Mouse (Mus musculus) MEL (cell line): ENCODE results near the gene Kpna2. TPM values are rescaled to one million over a fixed set of nuclear protein-coding genes. Genes with fewer than 3 reads are reported as not detected.

Experiments used
- DNase-seq: peaks from one replicate; pipeline ENCODE4 v3.0.0; 2011; ENCODE audit warnings: low read depth, low spot score
- H3K27ac ChIP-seq: 2 replicates; pipeline ENCODE4 v1.5.1; 2012; ENCODE audit warnings: low read depth, mild to moderate bottlenecking, control low read depth, low read length, moderate library complexity; ENCODE audit not compliant: control insufficient read depth
- H3K27me3 ChIP-seq, 2 experiments: fragments of 150-350 bp in 1 of 2; sonication (generic) in 1 of 2; 2 replicates each; pipeline ENCODE4 v1.6.1; 2012; ENCODE audit warnings: low read length in 2 of 2, mild to moderate bottlenecking in 2 of 2, improper control_type of control experiment in 1 of 2, moderate library complexity in 1 of 2; ENCODE audit not compliant: insufficient read depth in 2 of 2, control insufficient read depth in 1 of 2
- H3K36me3 ChIP-seq, 2 experiments: 2 replicates each; pipeline ENCODE4 v1.6.1; 2012 to 2014; ENCODE audit warnings: low read length in 2 of 2, improper control_type of control experiment in 1 of 2, inconsistent platforms in 1 of 2, mild to moderate bottlenecking in 1 of 2; ENCODE audit not compliant: insufficient read depth in 2 of 2, control insufficient read depth in 1 of 2
- H3K4me1 ChIP-seq, 2 experiments: fragments of 150-350 bp in 1 of 2; sonication (generic) in 1 of 2; 2 replicates each; pipeline ENCODE4 v1.6.1; 2012; ENCODE audit warnings: low read length in 2 of 2, improper control_type of control experiment in 1 of 2, mild to moderate bottlenecking in 1 of 2; ENCODE audit not compliant: insufficient read depth in 2 of 2, control insufficient read depth in 1 of 2
- H3K4me3 ChIP-seq, 2 experiments: fragments of 150-350 bp in 1 of 2; sonication (generic) in 1 of 2; 2 replicates each; pipeline ENCODE4 v1.5.1; 2012; ENCODE audit warnings: low read depth in 2 of 2, low read length in 2 of 2, mild to moderate bottlenecking in 2 of 2, moderate library complexity in 2 of 2, control low read depth in 1 of 2, improper control_type of control experiment in 1 of 2; ENCODE audit not compliant: control insufficient read depth in 1 of 2, insufficient read depth in 1 of 2
- H3K79me2 ChIP-seq: 2 replicates; pipeline ENCODE4 v1.6.1; 2012; ENCODE audit warnings: mild to moderate bottlenecking, low read length, moderate library complexity; ENCODE audit not compliant: control insufficient read depth, poor library complexity, insufficient read depth
- H3K9ac ChIP-seq: 2 replicates; pipeline ENCODE4 v1.6.1; 2012; ENCODE audit warnings: low read depth, mild to moderate bottlenecking, control low read depth, low read length, moderate library complexity; ENCODE audit not compliant: control insufficient read depth, poor library complexity, severe bottlenecking
- H3K9me3 ChIP-seq: fragments of 150-350 bp; sonication (generic); replicated peaks from 2 replicates; pipeline ENCODE4 v1.6.1; 2012; ENCODE audit warnings: mild to moderate bottlenecking, low read length, improper control_type of control experiment, moderate library complexity; ENCODE audit not compliant: insufficient read depth
- CHD2 ChIP-seq: IDR thresholded peaks from 2 replicates; pipeline ENCODE4 v1.6.1; 2011; ENCODE audit warnings: low read length, improper control_type of control experiment
- CTCF ChIP-seq, 3 experiments: IDR thresholded peaks in 2 of 3; conservative IDR thresholded peaks in 1 of 3; 2 replicates each; pipeline ENCODE4 v1.5.1; 2011 to 2012; ENCODE audit warnings: low read length in 3 of 3, low read depth in 2 of 3, mild to moderate bottlenecking in 2 of 3, improper control_type of control experiment in 1 of 3, inconsistent platforms in 1 of 3, mixed read lengths in 1 of 3, moderate library complexity in 1 of 3; ENCODE audit not compliant: control insufficient read depth in 1 of 3, insufficient read depth in 1 of 3, poor library complexity in 1 of 3, severe bottlenecking in 1 of 3
- E2F4 ChIP-seq: IDR thresholded peaks from 2 replicates; pipeline ENCODE4 v1.6.1; 2011; ENCODE audit warnings: low read depth, low read length, improper control_type of control experiment, borderline replicate concordance
- GABPA ChIP-seq: IDR thresholded peaks from 2 replicates; pipeline ENCODE4 v1.6.1; 2012; ENCODE audit warnings: low read depth, mild to moderate bottlenecking, inconsistent platforms, low read length, improper control_type of control experiment, moderate library complexity
- GATA1 ChIP-seq: IDR thresholded peaks from 2 replicates; pipeline ENCODE4 v1.6.1; 2011; ENCODE audit warnings: low read depth, low read length, improper control_type of control experiment
- HCFC1 ChIP-seq: IDR thresholded peaks from 2 replicates; pipeline ENCODE4 v1.6.1; 2012; ENCODE audit warnings: low read depth, mild to moderate bottlenecking, inconsistent platforms, low read length, improper control_type of control experiment, moderate library complexity
- MAFK ChIP-seq: IDR thresholded peaks from 2 replicates; pipeline ENCODE4 v1.6.1; 2011; ENCODE audit warnings: low read depth, mild to moderate bottlenecking, low read length, improper control_type of control experiment, borderline replicate concordance
- MEF2A ChIP-seq: IDR thresholded peaks from 2 replicates; pipeline ENCODE4 v1.6.1; 2014; ENCODE audit warnings: low read depth, mild to moderate bottlenecking, inconsistent platforms, low read length, improper control_type of control experiment; ENCODE audit not compliant: poor library complexity, insufficient replicate concordance, severe bottlenecking; ENCODE audit errors: extremely low read depth
- NRF1 ChIP-seq: IDR thresholded peaks from 2 replicates; pipeline ENCODE4 v1.6.1; 2014; ENCODE audit warnings: low read depth, mild to moderate bottlenecking, inconsistent platforms, low read length, improper control_type of control experiment, moderate library complexity; ENCODE audit not compliant: poor library complexity, insufficient read depth, severe bottlenecking
- RAD21 ChIP-seq: IDR thresholded peaks from 2 replicates; pipeline ENCODE4 v1.6.1; 2011; ENCODE audit warnings: mild to moderate bottlenecking, low read depth, low read length, improper control_type of control experiment
- RCOR1 ChIP-seq: IDR thresholded peaks from 2 replicates; pipeline ENCODE4 v1.6.1; 2012; ENCODE audit warnings: low read depth, mild to moderate bottlenecking, inconsistent platforms, low read length, improper control_type of control experiment
- SIN3A ChIP-seq: IDR thresholded peaks from 2 replicates; pipeline ENCODE4 v1.6.1; 2012; ENCODE audit warnings: low read length, improper control_type of control experiment, inconsistent platforms
- SMC3 ChIP-seq: IDR thresholded peaks from 2 replicates; pipeline ENCODE4 v1.6.1; 2011; ENCODE audit warnings: low read depth, low read length, improper control_type of control experiment
- USF2 ChIP-seq, 2 experiments: IDR thresholded peaks; 2 replicates each; pipeline ENCODE4 v1.6.1; 2011 to 2012; ENCODE audit warnings: improper control_type of control experiment in 2 of 2, low read length in 2 of 2, borderline replicate concordance in 1 of 2, inconsistent platforms in 1 of 2, low read depth in 1 of 2, mild to moderate bottlenecking in 1 of 2; ENCODE audit not compliant: insufficient read depth in 1 of 2
- ZNF384 ChIP-seq: IDR thresholded peaks from 2 replicates; pipeline ENCODE4 v1.6.1; 2012; ENCODE audit warnings: low read depth, mild to moderate bottlenecking, inconsistent platforms, low read length, improper control_type of control experiment
- polyA plus RNA-seq, 2 experiments: library from polyadenylated mRNA; stranded (reverse) in 1 of 2; unstranded in 1 of 2; fragments of >175 nt in 1 of 2; fragments of >200 nt in 1 of 2; gene quantifications; 2 replicates each; pipeline versions ENCODE4 v1.2.1 to v1.2.4; 2012; ENCODE audit warnings: low replicate concordance in 2 of 2, low read depth in 1 of 2; ENCODE audit not compliant: insufficient read length in 2 of 2, insufficient read depth in 1 of 2, missing spikeins in 1 of 2
- total RNA-seq: library from RNA; depleted of rRNA; stranded (reverse); fragments of 300-350 nt; gene quantifications from 2 replicates; pipeline ENCODE4 v1.2.3, GENCODE M21; 2012

Gene Kpna2
- total and polyA plus RNA-seq, 3 experiments: 13.2 to 216 TPM; not detected in 1

DNA sequence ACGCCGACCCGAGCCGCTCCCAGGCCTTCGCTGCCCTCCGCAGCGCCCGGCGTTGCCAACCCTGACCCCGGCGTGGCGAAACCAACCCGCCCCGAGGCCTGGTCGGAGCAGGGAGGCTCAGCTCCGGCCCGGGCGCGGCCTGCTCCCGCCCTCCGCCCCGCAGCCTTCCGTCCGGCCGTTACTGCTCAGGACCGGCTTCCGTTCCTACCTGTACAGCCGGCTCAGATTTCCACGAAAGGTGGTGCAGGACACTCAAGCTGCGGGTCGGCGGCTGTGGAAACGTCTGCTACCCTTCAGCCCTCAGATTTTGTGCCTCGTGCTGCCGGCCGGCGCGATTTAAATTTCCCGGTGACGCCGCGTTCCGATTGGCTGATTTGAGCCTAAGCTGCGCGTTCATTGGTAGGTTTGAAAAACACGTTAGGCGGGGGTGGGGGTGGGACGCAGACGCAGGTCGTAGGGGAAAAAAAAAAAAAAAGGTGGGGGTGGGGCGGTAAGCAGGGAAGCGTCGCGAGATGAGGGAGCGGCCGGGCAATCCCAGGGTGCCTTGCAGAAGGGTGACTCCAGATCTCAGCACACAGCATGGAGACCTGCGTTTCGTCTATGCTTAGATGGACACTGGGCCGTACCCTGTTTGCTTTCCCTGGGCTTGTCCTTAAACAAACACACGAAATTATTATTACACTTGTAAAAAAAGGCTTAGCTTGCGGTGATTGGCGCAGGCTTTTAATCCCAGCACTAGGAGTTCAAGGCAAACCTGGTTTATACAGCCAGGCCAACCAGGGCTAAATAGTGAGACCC lies at the start of gene Kpna2 (continued):
- no peak for TF ChIP-seq RCOR1
- no peak for TF ChIP-seq RAD21
- peak; percentile 100 for TF ChIP-seq ZNF384
- TF ChIP-seq MEF2A: no peak

DNA sequence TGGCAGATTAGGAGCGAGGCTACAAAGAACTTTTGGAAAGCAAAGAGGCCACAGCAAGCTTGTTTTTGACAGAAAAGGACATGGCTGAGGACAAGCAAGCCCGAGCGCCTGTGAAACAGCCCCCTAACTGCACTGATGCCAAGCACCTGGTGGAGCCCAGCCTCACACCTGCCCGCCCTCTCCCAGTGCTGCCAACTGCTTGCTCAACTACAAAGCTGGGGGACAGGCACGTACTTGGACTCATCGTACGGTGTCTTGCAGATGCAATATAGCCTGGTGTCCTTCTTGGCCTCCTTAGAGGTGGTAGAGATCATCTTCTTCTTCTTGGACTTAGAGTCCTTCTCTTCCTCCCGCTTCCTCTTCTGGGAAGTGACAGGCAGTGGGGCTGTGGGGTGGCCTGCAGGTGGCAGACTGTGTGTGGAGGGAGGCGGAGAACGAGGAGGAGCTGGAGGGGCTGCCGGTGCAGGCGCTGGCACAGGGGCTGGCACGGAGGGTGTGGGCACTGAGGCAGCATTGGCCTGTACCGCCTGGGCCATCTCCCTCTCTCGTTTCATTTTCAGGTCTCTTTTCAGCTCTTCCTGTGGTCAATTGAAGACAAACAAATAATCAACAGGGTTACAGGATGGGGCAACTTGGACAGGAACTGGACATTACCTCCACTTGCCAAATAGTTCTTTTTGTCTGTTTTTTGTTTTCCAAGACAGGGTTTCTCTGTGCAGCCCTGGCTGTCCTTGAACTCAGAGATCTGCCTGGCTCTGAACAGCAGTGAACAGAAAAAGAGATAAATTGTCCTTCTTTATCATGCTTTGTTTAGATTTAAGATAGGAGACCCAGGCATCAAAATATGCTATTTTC lies 47.7 kb upstream of the Kpna2 start:
- DNase-seq: no peak
- TF ChIP-seq NRF1: no peak
- TF ChIP-seq CTCF (IDR thresholded peaks at IDR 0.05 in 2 of 3, conservative IDR thresholded peaks at IDR 0.05 in 1 of 3; ENCODE audit: control insufficient read depth in 1 of 3, insufficient read depth in 1 of 3, low read depth in 2 of 3, low read length in 3 of 3, poor library complexity in 1 of 3, severe bottlenecking in 1 of 3): peak in 1 of 3 experiments; percentile 6; a peak in 2 of 6 replicates
- TF ChIP-seq E2F4: no peak
- no peak for TF ChIP-seq GATA1
- TF ChIP-seq, all 39 proteins: peak for 1
- Histone ChIP-seq H3K4me1 (peaks cover 4% of the 10 kb centered on the region in 2 experiments), H3K79me2 (no peaks in the 10 kb centered on the region), H3K4me3 (no peak overlapping the region), H3K27ac (no peak overlapping the region), H3K36me3 (peaks cover 7 to 32% of the 10 kb centered on the region in 2 experiments), H3K27me3 (no peaks in the 10 kb centered on the region), H3K9ac (no peak overlapping the region), H3K9me3 (no peaks in the 10 kb centered on the region)

DNA sequence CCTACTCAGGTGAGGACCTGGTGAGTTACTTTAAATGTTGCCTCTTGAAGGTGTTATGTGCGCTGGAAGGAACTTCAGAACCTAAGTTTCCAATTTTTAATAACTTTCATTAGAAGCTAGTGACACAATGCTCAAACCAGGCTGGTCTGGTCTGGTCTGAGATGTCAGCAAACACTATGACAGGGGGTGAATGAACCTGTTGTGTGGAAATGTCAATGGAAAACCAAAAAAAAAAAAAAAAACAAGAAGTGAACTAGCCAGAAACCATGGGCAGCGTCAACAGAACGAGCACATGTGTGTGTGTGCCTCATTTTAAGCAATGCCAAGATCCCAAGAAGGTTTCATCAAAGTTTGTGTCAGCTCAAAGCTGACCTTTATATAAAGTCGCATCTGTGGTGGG lies 46.2 kb upstream of the Kpna2 start:
- DNase-seq: no peak
- TF ChIP-seq CTCF (IDR thresholded peaks at IDR 0.05 in 2 of 3, conservative IDR thresholded peaks at IDR 0.05 in 1 of 3; ENCODE audit: control insufficient read depth in 1 of 3, insufficient read depth in 1 of 3, low read depth in 2 of 3, low read length in 3 of 3, poor library complexity in 1 of 3, severe bottlenecking in 1 of 3) (no peak), USF2 (IDR thresholded peaks at IDR 0.05; ENCODE audit: borderline replicate concordance in 1 of 2, insufficient read depth in 1 of 2, low read depth in 1 of 2, low read length in 2 of 2) (no peak), CHD2 (no peak), HCFC1 (no peak), SMC3 (no peak), MAFK (no peak), SIN3A (no peak), GABPA (no peak)
- Histone ChIP-seq H3K27me3 (no peaks in the 10 kb centered on the region), H3K79me2 (no peaks in the 10 kb centered on the region), H3K4me3 (no peak overlapping the region), H3K4me1 (peaks cover 4% of the 10 kb centered on the region in 2 experiments), H3K27ac (no peak overlapping the region), H3K36me3 (peaks cover 7 to 37% of the 10 kb centered on the region in 2 experiments), H3K9ac (no peak overlapping the region), H3K9me3 (no peaks in the 10 kb centered on the region)
